Mouse (Mus musculus): ENCODE measurements around the gene Pax2. TPM values are rescaled to one million over a fixed set of nuclear protein-coding genes. Genes with fewer than 3 reads are reported as not detected.
A peak's percentile ranks its signal among the peaks of the same experiment; 100 is the strongest.

Gene Pax2
- polyA plus RNA-seq, 1 experiment from 2014 or later = not detected

DNA sequence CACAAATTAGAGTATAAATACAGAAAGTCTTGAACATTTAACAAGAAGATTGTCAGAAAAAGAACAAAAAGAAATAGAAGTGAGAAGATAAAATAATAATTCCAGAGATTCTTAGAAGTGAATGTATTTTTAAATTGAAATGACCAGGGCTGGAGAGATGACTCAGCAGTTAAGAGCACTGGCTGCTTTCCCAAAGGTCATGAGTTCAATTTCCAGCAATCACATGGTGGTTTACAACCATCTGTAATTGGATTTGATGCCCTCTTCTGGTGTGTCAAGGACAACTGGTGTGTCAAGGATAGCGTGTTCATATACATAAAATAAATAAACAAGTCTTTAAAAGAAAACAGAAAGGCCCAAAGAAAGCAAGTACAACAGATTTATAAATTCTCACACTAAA lies 102.8 kb downstream of the Pax2 start:
- ATAC-seq (replicated peaks; ENCODE audit: low FRiP score) (no peak), DNase-seq (ENCODE audit: low spot score) (no peak)
- no peaks in the 10 kb centered on the region for H3K36me3 ChIP-seq (ENCODE audit: control insufficient read depth, insufficient read depth, low read length)
- no peak overlapping the region for H3K9ac ChIP-seq (ENCODE audit: low read depth, low read length)
- no peaks in the 10 kb centered on the region for H3K27me3 ChIP-seq (replicated peaks; ENCODE audit: control insufficient read depth, insufficient read depth, low read length)
- H3K4me3 ChIP-seq (ENCODE audit: low read depth, low read length) = no peak overlapping the region
- no peak overlapping the region for H3K4me2 ChIP-seq
- 93% methylated on average over 1 of the region's 1 CpGs for WGBS
- H3K27ac ChIP-seq (ENCODE audit: low read depth, low read length) = no peak overlapping the region
- H3K4me1 ChIP-seq (replicated peaks; ENCODE audit: control insufficient read depth, insufficient read depth, low read length) = no peaks in the 10 kb centered on the region
- no peaks in the 10 kb centered on the region for H3K9me3 ChIP-seq (ENCODE audit: control insufficient read depth, low read length)

DNA sequence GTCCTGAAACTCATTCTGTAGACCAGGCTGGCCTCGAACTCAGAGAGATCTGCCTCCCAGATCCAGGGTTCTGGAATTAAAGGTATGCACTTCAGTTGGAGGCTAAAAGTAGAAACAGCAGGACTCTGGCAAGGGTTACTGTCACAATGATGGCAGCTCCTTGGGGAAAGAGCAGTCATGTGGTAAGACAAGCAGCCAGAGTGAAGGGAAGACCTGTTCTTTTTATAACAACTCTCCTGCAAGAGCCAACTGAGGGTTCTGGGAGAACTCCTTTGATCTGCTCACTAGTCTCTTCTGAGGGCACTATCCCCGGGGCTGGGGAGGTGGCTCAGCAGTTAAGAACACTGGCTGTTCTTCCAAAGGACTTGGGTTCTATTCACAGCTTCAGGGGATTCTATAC lies 112.9 kb downstream of the Pax2 start:
- DNase-seq (ENCODE audit: low spot score) (no peak), ATAC-seq (replicated peaks; ENCODE audit: low FRiP score) (no peak)
- H3K27ac ChIP-seq (ENCODE audit: low read depth, low read length) = no peak overlapping the region

DNA sequence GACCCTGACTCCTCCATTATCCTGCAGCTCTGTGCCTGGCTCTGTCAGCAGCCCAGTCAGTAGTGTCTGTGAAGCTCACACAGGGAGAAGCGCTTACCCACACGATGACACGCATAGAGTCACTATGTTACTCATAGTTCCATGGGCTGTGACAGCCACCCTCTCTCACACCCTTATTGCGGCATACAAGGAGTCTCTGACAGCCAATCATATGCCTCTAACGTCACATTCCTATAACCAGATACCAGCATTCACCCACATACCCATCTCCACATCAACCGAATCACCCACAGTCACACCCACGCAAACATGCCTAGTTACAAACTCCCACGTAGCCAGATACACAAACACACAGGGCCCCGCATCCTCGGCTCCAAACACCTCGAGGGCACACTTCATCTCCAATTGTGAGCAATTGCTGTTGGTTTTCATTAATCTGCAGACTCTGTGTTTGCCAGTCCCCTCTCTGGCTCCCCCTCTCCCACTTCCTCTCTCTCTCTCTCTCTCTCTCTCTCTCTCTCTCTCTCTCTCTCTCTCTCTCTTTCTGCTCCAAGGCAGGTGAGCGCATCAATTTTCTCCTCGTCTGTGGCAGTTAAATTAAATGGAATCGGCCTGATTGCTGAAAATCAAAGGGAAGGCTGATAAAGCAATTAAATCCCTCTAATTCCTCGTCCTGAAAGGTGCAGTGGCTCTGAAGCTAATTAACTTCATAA lies 118.5 kb downstream of the Pax2 start:
- no peak for ATAC-seq (replicated peaks; ENCODE audit: low FRiP score)
- Histone ChIP-seq H3K9ac (ENCODE audit: low read depth, low read length) (no peak overlapping the region), H3K27ac (ENCODE audit: low read depth, low read length) (no peak overlapping the region), H3K27me3 (replicated peaks; ENCODE audit: control insufficient read depth, insufficient read depth, low read length) (peaks cover 20% of the 10 kb centered on the region), H3K36me3 (ENCODE audit: control insufficient read depth, insufficient read depth, low read length) (no peaks in the 10 kb centered on the region), H3K4me2 (no peak overlapping the region), H3K9me3 (ENCODE audit: control insufficient read depth, low read length) (no peaks in the 10 kb centered on the region), H3K4me1 (replicated peaks; ENCODE audit: control insufficient read depth, insufficient read depth, low read length) (no peaks in the 10 kb centered on the region), H3K4me3 (ENCODE audit: low read depth, low read length) (no peak overlapping the region)
- WGBS = 63% methylated on average over 15 of the region's 15 CpGs
- DNase-seq (ENCODE audit: low spot score) = no peak

More for the DNA sequence above, 112.9 kb downstream of the Pax2 start:
- Histone ChIP-seq H3K4me2 (no peak overlapping the region), H3K36me3 (ENCODE audit: control insufficient read depth, insufficient read depth, low read length) (no peaks in the 10 kb centered on the region), H3K9me3 (ENCODE audit: control insufficient read depth, low read length) (no peaks in the 10 kb centered on the region), H3K4me1 (replicated peaks; ENCODE audit: control insufficient read depth, insufficient read depth, low read length) (no peaks in the 10 kb centered on the region), H3K9ac (ENCODE audit: low read depth, low read length) (no peak overlapping the region), H3K27me3 (replicated peaks; ENCODE audit: control insufficient read depth, insufficient read depth, low read length) (peaks cover 7% of the 10 kb centered on the region), H3K4me3 (ENCODE audit: low read depth, low read length) (no peak overlapping the region)
- 39% methylated on average over 2 of the region's 2 CpGs for WGBS

DNA sequence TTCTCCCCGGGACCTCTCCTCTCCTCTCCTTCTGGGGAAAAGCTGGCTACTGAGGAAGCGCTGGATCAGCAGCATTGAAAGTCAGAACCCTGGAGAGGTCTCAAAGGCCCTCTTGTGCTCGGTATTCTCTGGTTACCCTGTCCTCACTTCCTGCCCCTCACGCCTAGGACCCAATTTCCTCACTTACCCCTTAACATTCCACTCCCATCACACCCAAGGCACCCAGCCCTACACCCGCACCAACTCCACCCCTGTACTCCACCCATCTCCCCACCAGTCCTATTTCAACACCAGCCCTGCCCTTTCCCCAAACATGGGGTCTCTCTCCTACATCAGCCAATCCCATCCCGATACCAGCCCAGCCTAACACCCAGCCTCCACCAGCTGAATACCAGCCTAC lies 119.1 kb downstream of the Pax2 start:
- WGBS = 27% methylated on average over 6 of the region's 6 CpGs
- H3K27ac ChIP-seq (ENCODE audit: low read depth, low read length) = no peak overlapping the region
- H3K9ac ChIP-seq (ENCODE audit: low read depth, low read length) = no peak overlapping the region
- no peaks in the 10 kb centered on the region for H3K9me3 ChIP-seq (ENCODE audit: control insufficient read depth, low read length)
- H3K36me3 ChIP-seq (ENCODE audit: control insufficient read depth, insufficient read depth, low read length) = no peaks in the 10 kb centered on the region
- no peak overlapping the region for H3K4me2 ChIP-seq
- DNase-seq (ENCODE audit: low spot score) (no peak), ATAC-seq (replicated peaks; ENCODE audit: low FRiP score) (no peak)
- peaks cover 20% of the 10 kb centered on the region for H3K27me3 ChIP-seq (replicated peaks; ENCODE audit: control insufficient read depth, insufficient read depth, low read length)
- H3K4me1 ChIP-seq (replicated peaks; ENCODE audit: control insufficient read depth, insufficient read depth, low read length) = no peaks in the 10 kb centered on the region
- H3K4me3 ChIP-seq (ENCODE audit: low read depth, low read length) = no peak overlapping the region

DNA sequence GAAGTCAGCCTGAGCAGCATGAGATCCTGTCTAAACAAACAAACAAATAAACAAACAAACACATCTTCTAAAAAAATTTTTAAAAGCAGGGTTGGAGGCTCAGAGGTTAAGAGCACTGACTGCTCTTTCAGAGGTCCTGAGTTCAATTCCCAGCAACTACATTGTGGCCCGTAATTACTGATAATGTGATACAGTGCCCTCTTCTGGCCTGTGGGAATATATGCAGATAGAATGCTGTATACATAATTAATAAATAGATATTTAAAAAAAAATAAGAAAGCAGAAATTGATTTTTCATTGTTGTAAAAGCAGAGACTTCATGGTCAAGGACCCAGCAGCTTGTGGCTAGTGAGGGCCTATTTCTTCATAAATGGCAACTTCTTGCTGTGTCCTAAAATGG lies 119.9 kb downstream of the Pax2 start:
- ATAC-seq (replicated peaks; ENCODE audit: low FRiP score) = no peak
- Histone ChIP-seq H3K27me3 (replicated peaks; ENCODE audit: control insufficient read depth, insufficient read depth, low read length) (peaks cover 24% of the 10 kb centered on the region), H3K9ac (ENCODE audit: low read depth, low read length) (no peak overlapping the region), H3K4me2 (no peak overlapping the region), H3K4me3 (ENCODE audit: low read depth, low read length) (no peak overlapping the region), H3K36me3 (ENCODE audit: control insufficient read depth, insufficient read depth, low read length) (no peaks in the 10 kb centered on the region), H3K9me3 (ENCODE audit: control insufficient read depth, low read length) (no peaks in the 10 kb centered on the region), H3K27ac (ENCODE audit: low read depth, low read length) (no peak overlapping the region), H3K4me1 (replicated peaks; ENCODE audit: control insufficient read depth, insufficient read depth, low read length) (no peaks in the 10 kb centered on the region)
- no peak for DNase-seq (ENCODE audit: low spot score)
- WGBS = 72% methylated on average over 1 of the region's 1 CpGs

DNA sequence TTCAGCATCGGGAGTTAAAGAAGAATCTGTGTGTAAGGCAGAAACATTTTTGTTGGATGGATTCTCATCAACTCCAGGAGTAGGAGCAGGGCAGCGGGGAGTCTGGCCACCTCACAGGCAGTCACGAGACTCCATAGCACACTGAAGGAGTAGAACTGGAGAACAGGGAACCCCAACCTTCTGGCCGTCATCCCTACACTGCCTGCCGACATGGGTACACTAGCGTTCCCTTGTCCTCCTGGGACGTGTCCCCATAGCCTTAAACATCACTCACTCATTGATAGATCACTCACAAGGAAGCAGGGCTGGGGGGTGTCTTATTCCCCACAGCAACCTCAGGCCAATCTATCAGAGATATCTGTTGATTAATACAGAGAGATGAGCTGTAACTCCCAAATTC lies 120.7 kb downstream of the Pax2 start:
- Histone ChIP-seq H3K36me3 (ENCODE audit: control insufficient read depth, insufficient read depth, low read length) (no peaks in the 10 kb centered on the region), H3K27ac (ENCODE audit: low read depth, low read length) (no peak overlapping the region), H3K4me1 (replicated peaks; ENCODE audit: control insufficient read depth, insufficient read depth, low read length) (no peaks in the 10 kb centered on the region), H3K9ac (ENCODE audit: low read depth, low read length) (no peak overlapping the region), H3K9me3 (ENCODE audit: control insufficient read depth, low read length) (no peaks in the 10 kb centered on the region), H3K27me3 (replicated peaks; ENCODE audit: control insufficient read depth, insufficient read depth, low read length) (peaks cover 29% of the 10 kb centered on the region), H3K4me3 (ENCODE audit: low read depth, low read length) (no peak overlapping the region), H3K4me2 (no peak overlapping the region)
- WGBS = 77% methylated on average over 7 of the region's 7 CpGs
- ATAC-seq (replicated peaks; ENCODE audit: low FRiP score) (no peak), DNase-seq (ENCODE audit: low spot score) (no peak)

DNA sequence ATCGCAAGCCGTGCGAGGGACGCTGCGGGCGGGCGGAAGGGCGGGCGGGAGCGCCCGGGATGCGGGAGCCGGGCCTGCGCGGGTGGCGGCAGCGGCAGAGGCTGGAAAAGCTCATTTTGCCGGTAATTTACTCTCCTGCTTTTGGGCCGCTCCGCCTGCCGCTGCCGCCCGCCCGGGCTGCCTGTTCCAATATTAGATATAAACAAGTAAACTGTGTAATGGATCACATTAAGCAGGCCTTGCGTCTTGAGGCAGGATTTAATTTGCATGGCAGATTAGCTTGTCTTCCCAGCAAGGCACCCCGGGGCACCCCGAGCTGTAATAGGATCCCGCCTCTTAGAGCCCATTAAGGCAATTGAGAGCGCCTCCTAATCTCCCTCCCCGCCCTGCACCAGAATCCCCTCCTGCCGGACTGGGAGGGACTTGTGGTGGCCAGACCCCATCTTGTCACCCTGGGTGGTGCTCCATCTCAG lies 126.7 kb downstream of the Pax2 start:
- H3K27me3 ChIP-seq (replicated peaks; ENCODE audit: control insufficient read depth, insufficient read depth, low read length) = peaks cover 61% of the 10 kb centered on the region
- no peaks in the 10 kb centered on the region for H3K36me3 ChIP-seq (ENCODE audit: control insufficient read depth, insufficient read depth, low read length)
- H3K9me3 ChIP-seq (ENCODE audit: control insufficient read depth, low read length) = no peaks in the 10 kb centered on the region
- no peak overlapping the region for H3K27ac ChIP-seq (ENCODE audit: low read depth, low read length)
- ATAC-seq (replicated peaks; ENCODE audit: low FRiP score) (no peak), DNase-seq (ENCODE audit: low spot score) (no peak)
- WGBS = 2% methylated on average over 31 of the region's 31 CpGs
- H3K4me2 ChIP-seq = peak overlapping the region; percentile 57
- H3K9ac ChIP-seq (ENCODE audit: low read depth, low read length) = peak overlapping the region; percentile 13; the same call in 1 of the 2 replicates
- H3K4me3 ChIP-seq (ENCODE audit: low read depth, low read length) = peak overlapping the region; percentile 30
- H3K4me1 ChIP-seq (replicated peaks; ENCODE audit: control insufficient read depth, insufficient read depth, low read length) = 0 out of 2 replicates have a peak, but pooled peaks cover 3% of the 10 kb centered on the region

DNA sequence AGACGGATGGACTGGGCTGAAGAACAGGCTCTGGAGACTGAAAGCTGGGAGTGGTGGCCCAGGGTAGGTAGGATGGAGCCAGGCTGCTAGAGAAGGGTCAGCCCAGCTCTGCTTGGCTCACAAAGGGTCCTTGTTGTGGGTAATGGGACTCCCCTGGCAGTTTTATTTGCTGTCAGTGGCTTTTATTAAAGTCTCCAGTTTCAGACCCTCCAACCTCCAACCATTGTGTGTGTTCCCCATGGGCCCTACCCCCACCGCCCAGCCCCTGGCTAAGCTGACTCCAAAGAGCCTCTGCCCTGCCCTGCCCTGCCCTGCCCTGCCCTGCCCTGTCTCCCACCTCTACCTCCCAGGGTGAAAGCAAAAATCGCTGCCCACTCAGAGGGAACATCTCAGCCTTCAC lies 128.5 kb downstream of the Pax2 start:
- H3K4me1 ChIP-seq (replicated peaks; ENCODE audit: control insufficient read depth, insufficient read depth, low read length) = peaks cover 3% of the 10 kb centered on the region; the same call in 1 of the 2 replicates
- no peak overlapping the region for H3K4me3 ChIP-seq (ENCODE audit: low read depth, low read length)
- peaks cover 66% of the 10 kb centered on the region for H3K27me3 ChIP-seq (replicated peaks; ENCODE audit: control insufficient read depth, insufficient read depth, low read length)
- ATAC-seq (replicated peaks; ENCODE audit: low FRiP score) (no peak), DNase-seq (ENCODE audit: low spot score) (no peak)
- no peaks in the 10 kb centered on the region for H3K9me3 ChIP-seq (ENCODE audit: control insufficient read depth, low read length)
- H3K4me2 ChIP-seq = no peak overlapping the region
- H3K36me3 ChIP-seq (ENCODE audit: control insufficient read depth, insufficient read depth, low read length) = no peaks in the 10 kb centered on the region
- no peak overlapping the region for H3K27ac ChIP-seq (ENCODE audit: low read depth, low read length)
- no peak overlapping the region for H3K9ac ChIP-seq (ENCODE audit: low read depth, low read length)
- 47% methylated on average over 3 of the region's 3 CpGs for WGBS

DNA sequence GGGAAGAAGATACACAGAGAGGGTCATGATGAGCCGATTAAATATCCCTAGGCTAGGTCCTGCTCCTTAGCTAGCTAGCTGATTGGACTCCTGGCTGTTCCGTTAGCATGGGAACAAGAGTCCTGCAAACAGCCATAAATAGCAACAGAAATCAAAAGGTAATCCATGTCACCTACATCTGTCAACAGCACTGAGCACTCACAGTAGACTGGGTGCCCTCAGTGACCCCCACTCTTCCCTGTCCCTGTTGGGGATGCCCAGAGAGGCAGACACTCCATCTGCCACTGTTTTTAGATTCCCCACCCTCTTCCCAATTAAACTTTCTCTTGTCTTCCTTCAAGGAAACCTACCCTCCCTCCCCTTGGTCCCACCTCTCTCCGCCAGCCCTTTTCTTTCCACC lies 130.6 kb downstream of the Pax2 start:
- Histone ChIP-seq H3K36me3 (ENCODE audit: control insufficient read depth, insufficient read depth, low read length) (no peaks in the 10 kb centered on the region), H3K27me3 (replicated peaks; ENCODE audit: control insufficient read depth, insufficient read depth, low read length) (peaks cover 58% of the 10 kb centered on the region), H3K4me1 (replicated peaks; ENCODE audit: control insufficient read depth, insufficient read depth, low read length) (peaks cover 3% of the 10 kb centered on the region; the same call in 1 of the 2 replicates), H3K9ac (ENCODE audit: low read depth, low read length) (no peak overlapping the region), H3K4me2 (no peak overlapping the region), H3K27ac (ENCODE audit: low read depth, low read length) (no peak overlapping the region), H3K4me3 (ENCODE audit: low read depth, low read length) (no peak overlapping the region), H3K9me3 (ENCODE audit: control insufficient read depth, low read length) (no peaks in the 10 kb centered on the region)
- 22% methylated on average over 3 of the region's 3 CpGs for WGBS
- ATAC-seq (replicated peaks; ENCODE audit: low FRiP score) = no peak
- DNase-seq (ENCODE audit: low spot score) = no peak
